Mouse (Mus musculus) adrenal gland, postnatal 25 days (tissue): ENCODE results near the gene Vmn2r60. TPM values are rescaled to one million over a fixed set of nuclear protein-coding genes. Genes with fewer than 3 reads are reported as not detected.
"Not testable (repeated sequence)": the region's sequence is repeated elsewhere in the genome, so short reads cannot be mapped to it uniquely, and the experiment has no call there.

Experiments used
- DNase-seq: peaks from one replicate; pipeline ENCODE4 v3.0.0; 2021; ENCODE audit warnings: mixed read lengths
- long read RNA-seq: library from polyadenylated mRNA; stranded (forward); transcript quantifications from one replicate; pipeline ENCODE4 v2.0.0, GENCODE M21; 2021
- total RNA-seq: library from RNA; stranded (reverse); gene quantifications from 2 replicates; pipeline ENCODE4 v1.2.3, GENCODE M21; 2021

Gene Vmn2r60
- total RNA-seq = 0.06 TPM in 1 of 2 replicates, not detected in the other
- long read RNA-seq = 0 reads

GRCm38 (mm10) chr7:42107470-42107869 is at the start of gene Vmn2r60:
TSS of gene Vmn2r60 (plus strand) at chr7:42107770.
- DNase-seq = no peak

DNA sequence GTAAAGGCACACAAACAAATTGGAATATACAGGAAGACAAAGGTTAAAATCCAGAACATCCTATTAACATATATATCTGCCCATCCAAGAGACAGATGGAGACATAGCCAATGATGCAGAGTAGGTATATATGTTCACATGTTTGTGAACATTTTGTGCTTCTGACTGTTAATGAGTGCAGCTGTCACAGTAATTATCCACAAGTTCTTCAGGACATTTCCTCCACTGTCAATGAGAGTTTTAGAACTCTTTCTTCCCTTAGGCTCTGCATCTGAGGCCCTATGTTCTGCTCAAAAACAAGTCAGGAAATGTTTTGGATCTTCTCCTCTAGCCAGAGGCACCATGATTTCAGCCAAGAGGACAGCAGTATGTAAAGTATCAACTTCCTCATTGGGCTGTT is 48.6 kb upstream of the Vmn2r60 start, which contains the start of gene Vmn2r59:
TSS of gene Vmn2r59 (minus strand) at position 101 of the 400 bp plus-strand sequence.
- DNase-seq = no peak

DNA sequence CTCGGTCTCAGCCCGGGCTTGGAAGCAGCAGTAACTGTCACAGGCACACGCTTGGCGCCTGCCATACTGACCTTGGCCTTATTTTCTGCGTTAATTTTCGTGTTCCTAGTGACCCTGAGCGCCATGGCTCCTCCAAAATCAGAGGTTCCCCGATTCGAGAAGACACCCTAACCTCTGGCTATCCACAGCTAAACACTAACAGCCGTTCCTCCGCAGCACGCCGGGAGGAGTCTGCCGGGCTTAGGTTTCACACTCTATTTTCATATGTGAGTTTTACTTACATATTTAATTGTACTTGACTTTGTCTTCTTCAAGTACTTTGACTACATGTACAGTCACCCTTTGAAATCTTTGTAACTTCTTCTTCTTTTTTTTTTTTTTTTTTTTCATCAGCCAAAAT is 509 bp upstream of the Vmn2r60 start:
- not testable (repeated sequence) for DNase-seq

Other genes starting within 250 kb of the Vmn2r60 start
- gene Vmn2r58, start 235.1 kb upstream of the Vmn2r60 start, total RNA-seq = not detected in 2 replicates
- gene Vmn2r59, start 48.7 kb upstream of the Vmn2r60 start, total RNA-seq = not detected in 2 replicates
- gene Vmn2r61, start 152.3 kb downstream of the Vmn2r60 start, total RNA-seq = not detected in 2 replicates